Mouse (Mus musculus) kidney, postnatal 0 days (tissue): ENCODE results near the gene Ift81. TPM values are rescaled to one million over a fixed set of nuclear protein-coding genes. Genes with fewer than 3 reads are reported as not detected.

Experiments
- ATAC-seq: fragments of 200-750 bp; cut with Nextera tagmentation; replicated peaks from 2 replicates; pipeline ENCODE4 v1.8.0; 2017; ENCODE audit warnings: low read depth, moderate number of reproducible peaks, moderate TSS enrichment, moderate library complexity; ENCODE audit not compliant: low FRiP score
- DNase-seq: peaks from one replicate; pipeline ENCODE4 v3.0.0-alpha.2; 2016; ENCODE audit warnings: low spot score
- H3K27ac ChIP-seq: fragments of 300-500 bp; sonication (generic); 2 replicates; pipeline ENCODE4 v1.5.1; 2014; ENCODE audit warnings: mild to moderate bottlenecking
- H3K27me3 ChIP-seq: fragments of 300-500 bp; sonication (generic); 2 replicates; pipeline ENCODE4 v1.6.1; 2014; ENCODE audit warnings: low read length, mixed read lengths; ENCODE audit not compliant: insufficient read depth
- H3K36me3 ChIP-seq: fragments of 300-500 bp; sonication (generic); 2 replicates; pipeline ENCODE4 v1.6.1; 2014; ENCODE audit warnings: low read length, mixed read lengths; ENCODE audit not compliant: insufficient read depth
- H3K4me1 ChIP-seq: fragments of 300-500 bp; sonication (generic); replicated peaks from 2 replicates; pipeline ENCODE4 v1.6.1; 2014; ENCODE audit warnings: antibody characterized with exemption, low read length, mixed read lengths; ENCODE audit not compliant: insufficient read depth
- H3K4me2 ChIP-seq: fragments of 300-500 bp; sonication (generic); 2 replicates; pipeline ENCODE4 v1.6.1; 2014; ENCODE audit warnings: mild to moderate bottlenecking, low read length, moderate library complexity, mixed read lengths
- H3K4me3 ChIP-seq: fragments of 300-500 bp; sonication (generic); replicated peaks from 2 replicates; pipeline ENCODE4 v1.5.1; 2014; ENCODE audit warnings: low read depth, low read length
- H3K9ac ChIP-seq: fragments of 300-500 bp; sonication (generic); 2 replicates; pipeline ENCODE4 v1.6.1; 2014; ENCODE audit warnings: low read depth, low read length
- H3K9me3 ChIP-seq: fragments of 300-500 bp; sonication (generic); replicated peaks from 2 replicates; pipeline ENCODE4 v1.6.1; 2016; ENCODE audit warnings: low read length, inconsistent platforms, mixed read lengths
- CTCF ChIP-seq: IDR thresholded peaks from 2 replicates; pipeline ENCODE4 v1.5.1; 2016; ENCODE audit warnings: antibody characterized with exemption, low read depth, mild to moderate bottlenecking, moderate library complexity
- WGBS: fragments of 180-500 bp; shearing (Covaris S2); extraction: QIAGEN DNeasy Blood & Tissue Kit; methylation state at CpG from one replicate; pipeline ENCODE4 v1.1.7; 2014; 5-methylcytosine and 5-hydroxymethylcytosine counted together
- polyA plus RNA-seq: library from polyadenylated mRNA; unstranded; fragments of >200 nt; fragmentation: Nextera tagmentation; extraction: Ambion mirVana; gene quantifications from 2 replicates; pipeline ENCODE4 v1.2.1, GENCODE M21; 2015

The Ift81 gene
- polyA plus RNA-seq, 1 experiment from 2014 or later = 39.1 TPM

GRCm38 (mm10) chr5:122621376-122621886 lies 7.1 kb upstream of the Ift81 start:
- DNase-seq (peak; percentile 92), ATAC-seq (peak; percentile 56)
- WGBS = 9% methylated on average over 7 of the region's 7 CpGs
- Histone ChIP-seq H3K27me3 (no peaks in the 10 kb centered on the region), H3K36me3 (no peaks in the 10 kb centered on the region), H3K4me3 (no peak overlapping the region), H3K9ac (no peak overlapping the region), H3K4me1 (peaks cover 4% of the 10 kb centered on the region), H3K27ac (0 out of 2 replicates have a peak overlapping the region, but pooled peaks have one; percentile 48), H3K9me3 (no peaks in the 10 kb centered on the region), H3K4me2 (no peak overlapping the region)
- no peak for TF ChIP-seq CTCF

- WGBS = 57% methylated on average over 9 of the region's 9 CpGs
- no peak for TF ChIP-seq CTCF
- ATAC-seq (no peak), DNase-seq (peak; percentile 24)
- Histone ChIP-seq H3K9me3 (no peaks in the 10 kb centered on the region), H3K4me1 (peaks cover 4% of the 10 kb centered on the region), H3K27ac (peak overlapping the region; percentile 48), H3K4me3 (no peak overlapping the region), H3K27me3 (no peaks in the 10 kb centered on the region), H3K9ac (no peak overlapping the region), H3K36me3 (no peaks in the 10 kb centered on the region), H3K4me2 (no peak overlapping the region)
These were observed 5.5 kb upstream of the Ift81 start for GRCm38 (mm10) chr5:122619686-122620296.

GRCm38 (mm10) chr5:122617718-122618117 lies 3.4 kb upstream of the Ift81 start:
- WGBS = 73% methylated on average over 5 of the region's 5 CpGs
- Histone ChIP-seq H3K4me1 (peaks cover 12% of the 10 kb centered on the region), H3K9me3 (no peaks in the 10 kb centered on the region), H3K4me3 (no peak overlapping the region), H3K27ac (no peak overlapping the region), H3K9ac (no peak overlapping the region), H3K27me3 (no peaks in the 10 kb centered on the region), H3K36me3 (no peaks in the 10 kb centered on the region), H3K4me2 (no peak overlapping the region)
- no peak for ATAC-seq
- no peak for TF ChIP-seq CTCF
- no peak for DNase-seq

- Histone ChIP-seq H3K4me1 (peaks cover 20% of the 10 kb centered on the region), H3K36me3 (no peaks in the 10 kb centered on the region), H3K27ac (peak overlapping the region; percentile 57), H3K4me3 (no peak overlapping the region), H3K9ac (no peak overlapping the region), H3K27me3 (no peaks in the 10 kb centered on the region), H3K4me2 (no peak overlapping the region), H3K9me3 (no peaks in the 10 kb centered on the region)
- ATAC-seq (no peak), DNase-seq (peak; percentile 52)
- 45% methylated on average over 5 of the region's 5 CpGs for WGBS
- TF ChIP-seq CTCF = no peak
These were observed 2.7 kb downstream of the Ift81 start for GRCm38 (mm10) chr5:122611651-122612050.

- no peaks in the 10 kb centered on the region for H3K27me3 ChIP-seq
- H3K27ac ChIP-seq = no peak overlapping the region
- DNase-seq (no peak), ATAC-seq (no peak)
- TF ChIP-seq CTCF = no peak
- H3K9ac ChIP-seq = no peak overlapping the region
- no peak overlapping the region for H3K4me2 ChIP-seq
- WGBS = 89% methylated on average over 2 of the region's 2 CpGs
- H3K4me3 ChIP-seq = no peak overlapping the region
- H3K9me3 ChIP-seq = no peaks in the 10 kb centered on the region
- no peaks in the 10 kb centered on the region for H3K4me1 ChIP-seq
- peaks cover 17% of the 10 kb centered on the region for H3K36me3 ChIP-seq
These were observed 9.4 kb downstream of the Ift81 start for GRCm38 (mm10) chr5:122604894-122605293.

GRCm38 (mm10) chr5:122602233-122602632 lies 12.1 kb downstream of the Ift81 start:
- TF ChIP-seq CTCF = no peak
- Histone ChIP-seq H3K4me2 (no peak overlapping the region), H3K9ac (no peak overlapping the region), H3K27me3 (no peaks in the 10 kb centered on the region), H3K9me3 (no peaks in the 10 kb centered on the region), H3K4me1 (no peaks in the 10 kb centered on the region), H3K27ac (no peak overlapping the region), H3K4me3 (no peak overlapping the region), H3K36me3 (peaks cover 21% of the 10 kb centered on the region)
- ATAC-seq = no peak
- WGBS = 67% methylated on average over 11 of the region's 11 CpGs
- DNase-seq = peak; percentile 30
